Mouse (Mus musculus) lung, embryonic 14.5 days (tissue): ENCODE measurements around the gene N4bp2. TPM values are rescaled to one million over a fixed set of nuclear protein-coding genes. Genes with fewer than 3 reads are reported as not detected.

Source experiments
- ATAC-seq: fragments of 200-750 bp; cut with Nextera tagmentation; 2 replicates; pipeline ENCODE4 v1.8.0; 2017; ENCODE audit warnings: mild to moderate bottlenecking, moderate TSS enrichment, moderate library complexity; ENCODE audit not compliant: insufficient read depth
- DNase-seq: peaks from one replicate; pipeline ENCODE4 v3.0.0-alpha.2; 2015
- H3K27ac ChIP-seq: fragments of 300-500 bp; sonication (generic); 2 replicates; pipeline ENCODE4 v1.5.1; 2014; ENCODE audit warnings: low read depth, mild to moderate bottlenecking, moderate library complexity
- H3K27me3 ChIP-seq: fragments of 300-500 bp; sonication (generic); 2 replicates; pipeline ENCODE4 v1.6.1; 2014; ENCODE audit warnings: low read length, control low read depth; ENCODE audit not compliant: insufficient read depth
- H3K36me3 ChIP-seq: fragments of 300-500 bp; sonication (generic); 2 replicates; pipeline ENCODE4 v1.6.1; 2014; ENCODE audit warnings: control low read depth; ENCODE audit not compliant: insufficient read depth
- H3K4me1 ChIP-seq: fragments of 300-500 bp; sonication (generic); 2 replicates; pipeline ENCODE4 v1.6.1; 2014; ENCODE audit warnings: antibody characterized with exemption, control low read depth; ENCODE audit not compliant: insufficient read depth
- H3K4me2 ChIP-seq: fragments of 300-500 bp; sonication (generic); 2 replicates; pipeline ENCODE4 v1.6.1; 2014; ENCODE audit warnings: mild to moderate bottlenecking
- H3K4me3 ChIP-seq: fragments of 300-500 bp; sonication (generic); 2 replicates; pipeline ENCODE4 v1.5.1; 2014; ENCODE audit warnings: low read depth, low read length
- H3K9ac ChIP-seq: fragments of 300-500 bp; sonication (generic); 2 replicates; pipeline ENCODE4 v1.6.1; 2014
- H3K9me3 ChIP-seq: fragments of 300-500 bp; sonication (generic); 2 replicates; pipeline ENCODE4 v1.6.1; 2016; ENCODE audit warnings: low read depth, low read length, control low read depth
- CTCF ChIP-seq: IDR thresholded peaks from 2 replicates; pipeline ENCODE4 v1.5.1; 2016; ENCODE audit warnings: antibody characterized with exemption, low read depth
- WGBS: fragments of 180-500 bp; shearing (Covaris S2); extraction: QIAGEN DNeasy Blood & Tissue Kit; methylation state at CpG from one replicate; pipeline ENCODE4 v1.1.7; 2014; 5-methylcytosine and 5-hydroxymethylcytosine counted together
- polyA plus RNA-seq: library from polyadenylated mRNA; unstranded; fragments of >200 nt; fragmentation: Nextera tagmentation; extraction: Ambion mirVana; gene quantifications from 2 replicates; pipeline ENCODE4 v1.2.1, GENCODE M21; 2014

Gene N4bp2
- polyA plus RNA-seq, 1 experiment from 2014 or later, result 33.2 TPM

- no peak for ATAC-seq
- H3K9me3 ChIP-seq, result no peaks in the 10 kb centered on the region
- TF ChIP-seq CTCF, result no peak
- no peaks in the 10 kb centered on the region for H3K27me3 ChIP-seq
- 73% methylated on average over 5 of the region's 5 CpGs for WGBS
- H3K27ac ChIP-seq, result no peak overlapping the region
- H3K4me1 ChIP-seq, result 0 out of 2 replicates have a peak, but pooled peaks cover under 1% of the 10 kb centered on the region
- no peak for DNase-seq
- no peaks in the 10 kb centered on the region for H3K36me3 ChIP-seq
- H3K9ac ChIP-seq, result no peak overlapping the region
- H3K4me3 ChIP-seq, result no peak overlapping the region
- no peak overlapping the region for H3K4me2 ChIP-seq
Measured at GRCm38 (mm10) chr5:65755859-65756258, 7.5 kb upstream of the N4bp2 start.

DNA sequence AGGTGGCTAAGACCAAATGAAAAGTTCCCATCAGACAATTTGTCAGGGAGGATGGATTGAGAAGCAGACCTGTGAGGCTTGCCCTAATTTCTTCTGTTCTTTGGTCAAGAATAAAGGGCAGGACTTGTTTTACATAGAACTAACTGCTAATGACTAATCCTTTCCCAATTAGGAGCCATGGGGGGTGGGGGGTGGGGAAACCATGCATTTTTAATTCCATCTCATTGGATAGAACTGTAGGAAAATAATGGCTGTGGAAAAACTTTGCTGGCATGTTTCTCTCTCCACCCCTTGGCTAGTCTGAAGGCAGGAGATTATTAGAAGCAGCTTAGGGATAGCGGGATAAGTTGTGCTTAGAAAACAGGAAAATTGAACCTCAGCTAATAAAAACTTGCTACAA, 6.2 kb upstream of the N4bp2 start:
- DNase-seq, result no peak
- 86% methylated on average over 1 of the region's 1 CpGs for WGBS

DNA sequence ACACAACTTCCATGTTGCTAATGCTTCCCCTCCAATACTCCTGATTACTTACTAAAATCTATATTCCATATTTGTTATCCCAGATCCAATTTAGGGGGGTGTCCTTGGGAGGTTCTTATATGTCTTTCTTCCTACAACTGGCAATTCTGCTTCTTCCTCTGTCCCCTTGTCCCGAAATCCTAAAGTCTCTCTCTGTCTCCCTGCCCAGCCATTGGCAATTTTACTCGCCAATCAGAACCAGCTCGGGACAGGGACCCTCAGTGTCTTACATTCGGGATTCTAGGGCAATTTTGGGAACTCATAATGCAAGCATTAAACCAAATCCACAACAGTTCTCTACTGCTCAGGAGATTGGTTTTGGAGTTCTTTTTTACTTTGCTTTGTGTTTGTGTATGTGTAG, 3.3 kb upstream of the N4bp2 start:
- DNase-seq, result no peak
- Histone ChIP-seq H3K4me3 (no peak overlapping the region), H3K36me3 (no peaks in the 10 kb centered on the region), H3K4me1 (peaks cover 9% of the 10 kb centered on the region; the same call in 1 of the 2 replicates), H3K27me3 (no peaks in the 10 kb centered on the region), H3K9ac (no peak overlapping the region), H3K27ac (no peak overlapping the region), H3K9me3 (no peaks in the 10 kb centered on the region), H3K4me2 (no peak overlapping the region)
- ATAC-seq, result no peak
- WGBS, result 86% methylated on average over 4 of the region's 4 CpGs
- no peak for TF ChIP-seq CTCF

More for the DNA sequence above, 6.2 kb upstream of the N4bp2 start:
- H3K36me3 ChIP-seq, result no peaks in the 10 kb centered on the region
- no peak for TF ChIP-seq CTCF
- peaks cover 9% of the 10 kb centered on the region; the same call in 1 of the 2 replicates for H3K4me1 ChIP-seq
- H3K9ac ChIP-seq, result no peak overlapping the region
- H3K27ac ChIP-seq, result no peak overlapping the region
- H3K4me2 ChIP-seq, result no peak overlapping the region
- H3K4me3 ChIP-seq, result no peak overlapping the region
- ATAC-seq, result no peak
- no peaks in the 10 kb centered on the region for H3K9me3 ChIP-seq
- no peaks in the 10 kb centered on the region for H3K27me3 ChIP-seq

- 83% methylated on average over 2 of the region's 2 CpGs for WGBS
- Histone ChIP-seq H3K36me3 (no peaks in the 10 kb centered on the region), H3K9me3 (no peaks in the 10 kb centered on the region), H3K4me1 (peaks cover 9% of the 10 kb centered on the region; the same call in 1 of the 2 replicates), H3K4me3 (no peak overlapping the region), H3K27ac (no peak overlapping the region), H3K27me3 (no peaks in the 10 kb centered on the region), H3K9ac (no peak overlapping the region), H3K4me2 (no peak overlapping the region)
- ATAC-seq (no peak), DNase-seq (no peak)
- TF ChIP-seq CTCF, result no peak
Measured at GRCm38 (mm10) chr5:65760599-65760998, 2.7 kb upstream of the N4bp2 start.

DNA sequence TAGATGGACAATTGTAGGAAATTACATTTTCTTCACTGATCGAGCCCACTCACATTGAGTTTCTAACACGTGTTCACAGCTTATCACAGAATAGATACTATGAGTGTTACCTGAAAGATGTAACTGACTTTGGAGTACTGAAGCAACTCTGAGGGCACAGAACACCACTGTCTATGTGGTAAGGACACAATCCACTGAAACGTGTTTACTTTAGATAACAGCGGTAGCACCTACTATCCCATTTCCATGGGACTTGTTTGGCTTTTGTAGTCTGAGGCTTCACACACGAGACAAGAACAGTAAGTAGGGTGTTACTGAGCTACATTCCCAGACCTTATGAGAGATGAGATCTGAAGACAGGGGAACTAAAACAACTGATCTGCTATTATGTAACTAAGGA, 2.3 kb upstream of the N4bp2 start:
- Histone ChIP-seq H3K9me3 (no peaks in the 10 kb centered on the region), H3K4me2 (peak overlapping the region; percentile 15; the same call in 1 of the 2 replicates), H3K4me3 (no peak overlapping the region), H3K36me3 (no peaks in the 10 kb centered on the region), H3K27me3 (no peaks in the 10 kb centered on the region), H3K4me1 (peaks cover 9% of the 10 kb centered on the region; the same call in 1 of the 2 replicates), H3K27ac (no peak overlapping the region), H3K9ac (no peak overlapping the region)
- WGBS, result 38% methylated on average over 5 of the region's 5 CpGs
- ATAC-seq (no peak), DNase-seq (no peak)
- no peak for TF ChIP-seq CTCF

DNA sequence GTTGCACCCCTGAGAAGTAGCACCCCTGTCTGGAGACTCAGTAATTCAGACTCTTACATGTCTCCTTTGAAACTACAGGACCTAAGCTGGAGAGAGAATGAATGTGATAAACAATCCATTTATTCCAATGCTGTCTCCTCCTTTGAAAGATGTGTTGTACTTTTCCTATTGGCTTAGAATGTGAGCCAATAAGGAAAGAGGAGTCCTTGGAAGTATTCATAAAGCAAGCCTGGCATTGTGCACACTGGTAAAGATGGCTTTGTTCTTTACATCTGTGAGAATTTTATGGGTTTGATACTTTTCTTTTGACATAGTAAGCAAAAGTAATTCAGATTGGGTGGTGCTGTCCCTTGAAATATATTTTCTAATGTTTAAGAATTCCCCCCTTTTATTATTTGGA, 1.4 kb upstream of the N4bp2 start:
- 0 out of 2 replicates have a peak overlapping the region, but pooled peaks have one; percentile 16 for H3K9ac ChIP-seq
- no peak overlapping the region for H3K27ac ChIP-seq
- no peak for TF ChIP-seq CTCF
- no peak for ATAC-seq
- DNase-seq, result peak; percentile 73
- H3K4me2 ChIP-seq, result peak overlapping the region; percentile 45
- no peaks in the 10 kb centered on the region for H3K27me3 ChIP-seq
- peaks cover 9% of the 10 kb centered on the region; the same call in 1 of the 2 replicates for H3K4me1 ChIP-seq
- no peaks in the 10 kb centered on the region for H3K9me3 ChIP-seq
- H3K4me3 ChIP-seq, result no peak overlapping the region
- H3K36me3 ChIP-seq, result no peaks in the 10 kb centered on the region

GRCm38 (mm10) chr5:65762686-65763085, 635 bp upstream of the N4bp2 start:
- peak overlapping the region; percentile 94 for H3K4me3 ChIP-seq
- H3K27ac ChIP-seq, result peak overlapping the region; percentile 100
- no peak for TF ChIP-seq CTCF
- no peaks in the 10 kb centered on the region for H3K27me3 ChIP-seq
- H3K36me3 ChIP-seq, result no peaks in the 10 kb centered on the region
- peaks cover 9% of the 10 kb centered on the region; the same call in 1 of the 2 replicates for H3K4me1 ChIP-seq
- ATAC-seq (no peak), DNase-seq (peak; percentile 39)
- H3K9ac ChIP-seq, result peak overlapping the region; percentile 100
- 2% methylated on average over 3 of the region's 3 CpGs for WGBS
- H3K4me2 ChIP-seq, result peak overlapping the region; percentile 83
- H3K9me3 ChIP-seq, result no peaks in the 10 kb centered on the region
